Mouse (Mus musculus): ENCODE results near the gene Ltk. TPM values are rescaled to one million over a fixed set of nuclear protein-coding genes. Genes with fewer than 3 reads are reported as not detected.

Gene Ltk
- polyA plus RNA-seq, 1 experiment from 2014 or later: 0.13 TPM

- Histone ChIP-seq H3K9ac (ENCODE audit: low read length) (no peak overlapping the region), H3K36me3 (ENCODE audit: control insufficient read depth, insufficient read depth, low read length) (peaks cover 16% of the 10 kb centered on the region), H3K4me3 (ENCODE audit: low read depth, low read length) (no peak overlapping the region), H3K4me1 (ENCODE audit: control insufficient read depth, insufficient read depth, low read length) (no peaks in the 10 kb centered on the region), H3K9me3 (ENCODE audit: control insufficient read depth, low read length) (no peaks in the 10 kb centered on the region), H3K27ac (ENCODE audit: low read depth, low read length) (no peak overlapping the region), H3K27me3 (ENCODE audit: control insufficient read depth, insufficient read depth, low read length) (no peaks in the 10 kb centered on the region), H3K4me2 (ENCODE audit: low read depth) (no peak overlapping the region)
- DNase-seq (ENCODE audit: low spot score) (no peak), ATAC-seq (ENCODE audit: insufficient read depth, low FRiP score, low TSS enrichment) (no peak)
- 93% methylated on average over 6 of the region's 6 CpGs for WGBS
These were observed 7.0 kb upstream of the Ltk start for GRCm38 (mm10) chr2:119767246-119767645.

- H3K9me3 ChIP-seq (ENCODE audit: control insufficient read depth, low read length): no peaks in the 10 kb centered on the region
- no peak for DNase-seq (ENCODE audit: low spot score)
- H3K9ac ChIP-seq (ENCODE audit: low read length): no peak overlapping the region
- H3K4me3 ChIP-seq (ENCODE audit: low read depth, low read length): no peak overlapping the region
- 78% methylated on average over 4 of the region's 4 CpGs for WGBS
- H3K27me3 ChIP-seq (ENCODE audit: control insufficient read depth, insufficient read depth, low read length): peaks cover 21% of the 10 kb centered on the region
- ATAC-seq (ENCODE audit: insufficient read depth, low FRiP score, low TSS enrichment): no peak
- no peak overlapping the region for H3K27ac ChIP-seq (ENCODE audit: low read depth, low read length)
- H3K4me1 ChIP-seq (ENCODE audit: control insufficient read depth, insufficient read depth, low read length): no peaks in the 10 kb centered on the region
- peaks cover 5% of the 10 kb centered on the region; the same call in 1 of the 2 replicates for H3K36me3 ChIP-seq (ENCODE audit: control insufficient read depth, insufficient read depth, low read length)
- no peak overlapping the region for H3K4me2 ChIP-seq (ENCODE audit: low read depth)
These were observed 3.7 kb upstream of the Ltk start for GRCm38 (mm10) chr2:119763924-119764323.

GRCm38 (mm10) chr2:119762276-119762675 is 2.0 kb upstream of the Ltk start:
- peaks cover 5% of the 10 kb centered on the region; the same call in 1 of the 2 replicates for H3K36me3 ChIP-seq (ENCODE audit: control insufficient read depth, insufficient read depth, low read length)
- no peak overlapping the region for H3K9ac ChIP-seq (ENCODE audit: low read length)
- H3K9me3 ChIP-seq (ENCODE audit: control insufficient read depth, low read length): no peaks in the 10 kb centered on the region
- no peak overlapping the region for H3K27ac ChIP-seq (ENCODE audit: low read depth, low read length)
- H3K4me1 ChIP-seq (ENCODE audit: control insufficient read depth, insufficient read depth, low read length): peaks cover 10% of the 10 kb centered on the region
- H3K4me3 ChIP-seq (ENCODE audit: low read depth, low read length): no peak overlapping the region
- H3K4me2 ChIP-seq (ENCODE audit: low read depth): no peak overlapping the region
- DNase-seq (ENCODE audit: low spot score): no peak
- peaks cover 38% of the 10 kb centered on the region for H3K27me3 ChIP-seq (ENCODE audit: control insufficient read depth, insufficient read depth, low read length)
- ATAC-seq (ENCODE audit: insufficient read depth, low FRiP score, low TSS enrichment): no peak
- WGBS: 81% methylated on average over 1 of the region's 1 CpGs

DNA sequence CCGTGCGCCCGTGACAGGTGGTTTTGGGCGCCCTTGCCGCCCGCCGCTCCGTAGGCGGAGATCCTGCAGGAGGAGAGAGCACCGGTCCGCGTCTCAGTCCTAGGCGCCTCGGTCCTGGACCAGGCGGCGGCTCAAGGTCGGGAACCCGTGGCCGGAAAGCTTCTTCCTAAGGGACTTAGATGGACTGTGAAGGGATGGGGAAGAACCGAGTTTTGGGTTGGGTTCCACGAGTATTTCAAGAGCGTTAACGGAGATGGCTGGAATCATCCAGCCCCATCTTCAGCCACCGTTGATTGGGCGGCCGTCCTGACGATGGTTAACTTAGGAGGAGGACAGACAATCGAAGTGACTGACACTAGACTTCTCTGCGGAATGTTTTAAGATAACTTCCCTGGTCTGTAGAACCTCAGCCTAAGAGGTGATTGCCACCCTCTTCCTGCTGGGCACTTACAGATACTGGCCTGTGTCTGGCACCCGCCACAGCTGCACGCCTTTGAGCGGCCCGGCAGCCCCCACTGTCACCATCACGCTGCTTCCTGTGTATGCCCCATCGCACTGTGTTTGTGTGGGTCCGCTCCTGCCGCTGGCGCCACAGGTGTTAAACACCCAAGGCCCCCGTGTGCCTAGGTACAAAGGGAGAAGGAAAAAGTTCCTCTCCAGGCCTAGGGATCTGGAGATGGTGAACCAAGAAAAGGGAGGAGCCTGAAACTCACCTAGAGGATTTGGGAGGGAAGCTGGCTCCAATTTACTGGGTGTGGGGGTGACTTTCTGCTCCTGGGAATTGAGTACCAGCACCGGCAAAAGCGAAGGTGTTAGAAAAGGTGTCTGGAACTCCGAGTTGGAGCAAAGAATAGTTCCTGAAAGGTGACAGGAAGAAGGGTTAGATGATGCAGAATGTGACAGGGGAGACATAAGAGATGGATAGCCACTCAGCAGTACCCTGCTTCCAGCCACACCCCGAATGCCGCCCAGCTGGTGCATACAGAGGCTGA is 1.1 kb downstream of the Ltk start:
- Histone ChIP-seq H3K27me3 (ENCODE audit: control insufficient read depth, insufficient read depth, low read length) (peaks cover 49% of the 10 kb centered on the region), H3K4me2 (ENCODE audit: low read depth) (peak overlapping the region; percentile 100), H3K27ac (ENCODE audit: low read depth, low read length) (no peak overlapping the region), H3K36me3 (ENCODE audit: control insufficient read depth, insufficient read depth, low read length) (0 out of 2 replicates have a peak, but pooled peaks cover 2% of the 10 kb centered on the region), H3K4me1 (ENCODE audit: control insufficient read depth, insufficient read depth, low read length) (peaks cover 10% of the 10 kb centered on the region), H3K4me3 (ENCODE audit: low read depth, low read length) (peak overlapping the region; percentile 60), H3K9ac (ENCODE audit: low read length) (no peak overlapping the region), H3K9me3 (ENCODE audit: control insufficient read depth, low read length) (no peaks in the 10 kb centered on the region)
- no peak for ATAC-seq (ENCODE audit: insufficient read depth, low FRiP score, low TSS enrichment)
- no peak for DNase-seq (ENCODE audit: low spot score)
- 5% methylated on average over 44 of the region's 44 CpGs for WGBS

- DNase-seq (ENCODE audit: low spot score) (peak; percentile 44), ATAC-seq (ENCODE audit: insufficient read depth, low FRiP score, low TSS enrichment) (0 out of 2 replicates have a peak, but pooled peaks have one; percentile 35)
- no peaks in the 10 kb centered on the region for H3K36me3 ChIP-seq (ENCODE audit: control insufficient read depth, insufficient read depth, low read length)
- peak overlapping the region; percentile 60 for H3K4me3 ChIP-seq (ENCODE audit: low read depth, low read length)
- H3K27me3 ChIP-seq (ENCODE audit: control insufficient read depth, insufficient read depth, low read length): peaks cover 49% of the 10 kb centered on the region
- H3K9me3 ChIP-seq (ENCODE audit: control insufficient read depth, low read length): no peaks in the 10 kb centered on the region
- no peak overlapping the region for H3K27ac ChIP-seq (ENCODE audit: low read depth, low read length)
- H3K4me1 ChIP-seq (ENCODE audit: control insufficient read depth, insufficient read depth, low read length): peaks cover 10% of the 10 kb centered on the region
- peak overlapping the region; percentile 45 for H3K9ac ChIP-seq (ENCODE audit: low read length)
- H3K4me2 ChIP-seq (ENCODE audit: low read depth): peak overlapping the region; percentile 100
- WGBS: under 1% methylated on average over 47 of the region's 77 CpGs
These were observed 2.0 kb downstream of the Ltk start for GRCm38 (mm10) chr2:119758101-119758843.

DNA sequence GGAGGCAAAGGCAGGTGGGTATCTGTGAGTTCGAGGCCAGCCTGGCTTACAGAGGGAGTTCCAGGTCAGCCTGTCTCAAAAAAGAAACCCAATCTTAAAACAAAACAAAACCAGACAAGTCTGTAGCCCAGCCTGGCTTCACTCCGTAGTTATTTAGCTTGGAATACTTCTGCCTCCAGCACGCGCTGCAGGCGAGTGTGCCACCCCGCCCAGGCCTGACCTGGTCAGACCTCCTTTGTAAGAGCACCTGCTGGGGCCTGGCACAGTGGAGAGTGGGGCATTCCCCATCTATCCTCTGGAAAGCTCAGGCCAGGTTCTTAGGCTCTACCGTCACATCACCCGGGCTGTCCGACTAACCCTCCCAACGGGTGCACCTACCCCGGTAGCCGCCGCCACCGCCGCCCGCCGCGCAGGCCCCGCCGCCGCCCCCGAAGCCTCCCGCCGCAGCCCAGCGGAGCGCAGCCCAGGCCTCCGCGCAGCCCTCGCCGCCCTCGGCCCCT is 2.6 kb downstream of the Ltk start:
- WGBS: 4% methylated on average over 24 of the region's 31 CpGs
- peaks cover 10% of the 10 kb centered on the region for H3K4me1 ChIP-seq (ENCODE audit: control insufficient read depth, insufficient read depth, low read length)

GRCm38 (mm10) chr2:119749260-119749659 is 11.0 kb downstream of the Ltk start:
- Histone ChIP-seq H3K4me1 (ENCODE audit: control insufficient read depth, insufficient read depth, low read length) (no peaks in the 10 kb centered on the region), H3K36me3 (ENCODE audit: control insufficient read depth, insufficient read depth, low read length) (no peaks in the 10 kb centered on the region), H3K9ac (ENCODE audit: low read length) (no peak overlapping the region), H3K9me3 (ENCODE audit: control insufficient read depth, low read length) (no peaks in the 10 kb centered on the region), H3K27ac (ENCODE audit: low read depth, low read length) (no peak overlapping the region), H3K4me3 (ENCODE audit: low read depth, low read length) (no peak overlapping the region), H3K4me2 (ENCODE audit: low read depth) (no peak overlapping the region), H3K27me3 (ENCODE audit: control insufficient read depth, insufficient read depth, low read length) (peaks cover 15% of the 10 kb centered on the region)
- WGBS: 63% methylated on average over 13 of the region's 13 CpGs
- ATAC-seq (ENCODE audit: insufficient read depth, low FRiP score, low TSS enrichment): no peak
- no peak for DNase-seq (ENCODE audit: low spot score)

More for the DNA sequence above, 2.6 kb downstream of the Ltk start:
- Histone ChIP-seq H3K27me3 (ENCODE audit: control insufficient read depth, insufficient read depth, low read length) (peaks cover 49% of the 10 kb centered on the region), H3K36me3 (ENCODE audit: control insufficient read depth, insufficient read depth, low read length) (no peaks in the 10 kb centered on the region), H3K4me3 (ENCODE audit: low read depth, low read length) (peak overlapping the region; percentile 60), H3K27ac (ENCODE audit: low read depth, low read length) (no peak overlapping the region), H3K4me2 (ENCODE audit: low read depth) (peak overlapping the region; percentile 100), H3K9me3 (ENCODE audit: control insufficient read depth, low read length) (no peaks in the 10 kb centered on the region), H3K9ac (ENCODE audit: low read length) (peak overlapping the region; percentile 45)
- ATAC-seq (ENCODE audit: insufficient read depth, low FRiP score, low TSS enrichment) (0 out of 2 replicates have a peak, but pooled peaks have one; percentile 20), DNase-seq (ENCODE audit: low spot score) (peak; percentile 20)

GRCm38 (mm10) chr2:119747554-119747953 is 12.7 kb downstream of the Ltk start:
- H3K4me2 ChIP-seq (ENCODE audit: low read depth): no peak overlapping the region
- ATAC-seq (ENCODE audit: insufficient read depth, low FRiP score, low TSS enrichment) (no peak), DNase-seq (ENCODE audit: low spot score) (no peak)
- peaks cover 15% of the 10 kb centered on the region for H3K4me1 ChIP-seq (ENCODE audit: control insufficient read depth, insufficient read depth, low read length)
- no peak overlapping the region for H3K27ac ChIP-seq (ENCODE audit: low read depth, low read length)
- H3K9ac ChIP-seq (ENCODE audit: low read length): no peak overlapping the region
- H3K4me3 ChIP-seq (ENCODE audit: low read depth, low read length): no peak overlapping the region
- no peaks in the 10 kb centered on the region for H3K9me3 ChIP-seq (ENCODE audit: control insufficient read depth, low read length)
- no peaks in the 10 kb centered on the region for H3K36me3 ChIP-seq (ENCODE audit: control insufficient read depth, insufficient read depth, low read length)
- H3K27me3 ChIP-seq (ENCODE audit: control insufficient read depth, insufficient read depth, low read length): peaks cover 32% of the 10 kb centered on the region
- 71% methylated on average over 7 of the region's 7 CpGs for WGBS

Data from neural tube, embryonic 11.5 days (tissue).